Mouse (Mus musculus) hindbrain, postnatal 0 days (tissue): ENCODE data around the gene Tgm1. TPM values are rescaled to one million over a fixed set of nuclear protein-coding genes. Genes with fewer than 3 reads are reported as not detected.

Experiments
- ATAC-seq: fragments of 200-750 bp; cut with Nextera tagmentation; 2 replicates; pipeline ENCODE4 v1.8.0; 2017; ENCODE audit warnings: mild to moderate bottlenecking, moderate TSS enrichment, moderate library complexity
- DNase-seq: peaks from one replicate; pipeline ENCODE4 v3.0.0-alpha.2; 2015; ENCODE audit warnings: low spot score
- H3K27ac ChIP-seq: fragments of 300-500 bp; sonication (generic); 2 replicates; pipeline ENCODE4 v1.5.1; 2014; ENCODE audit warnings: mild to moderate bottlenecking
- H3K27me3 ChIP-seq: fragments of 300-500 bp; sonication (generic); 2 replicates; pipeline ENCODE4 v1.6.1; 2014; ENCODE audit warnings: low read length, mixed read lengths; ENCODE audit not compliant: insufficient read depth
- H3K36me3 ChIP-seq: fragments of 300-500 bp; sonication (generic); 2 replicates; pipeline ENCODE4 v1.6.1; 2014; ENCODE audit warnings: low read length, mixed read lengths; ENCODE audit not compliant: insufficient read depth
- H3K4me1 ChIP-seq: fragments of 300-500 bp; sonication (generic); 2 replicates; pipeline ENCODE4 v1.6.1; 2014; ENCODE audit warnings: antibody characterized with exemption, low read length, mixed read lengths; ENCODE audit not compliant: insufficient read depth
- H3K4me2 ChIP-seq: fragments of 300-500 bp; sonication (generic); 2 replicates; pipeline ENCODE4 v1.6.1; 2014; ENCODE audit warnings: low read depth, mild to moderate bottlenecking, low read length, moderate library complexity, mixed read lengths
- H3K4me3 ChIP-seq: fragments of 300-500 bp; sonication (generic); 2 replicates; pipeline ENCODE4 v1.5.1; 2014; ENCODE audit warnings: low read length
- H3K9ac ChIP-seq: fragments of 300-500 bp; sonication (generic); replicated peaks from 2 replicates; pipeline ENCODE4 v1.6.1; 2014; ENCODE audit warnings: mild to moderate bottlenecking, low read length, moderate library complexity, mixed read lengths
- H3K9me3 ChIP-seq: fragments of 300-500 bp; sonication (generic); 2 replicates; pipeline ENCODE4 v1.6.1; 2016; ENCODE audit warnings: low read length, mixed read lengths
- CTCF ChIP-seq: IDR thresholded peaks from 2 replicates; pipeline ENCODE4 v1.5.1; 2016; ENCODE audit warnings: antibody characterized with exemption, control low read depth, low read depth
- WGBS: fragments of 180-500 bp; shearing (Covaris S2); extraction: QIAGEN DNeasy Blood & Tissue Kit; methylation state at CpG from one replicate; pipeline ENCODE4 v1.1.7; 2014; 5-methylcytosine and 5-hydroxymethylcytosine counted together
- polyA plus RNA-seq: library from polyadenylated mRNA; unstranded; fragments of >200 nt; fragmentation: Nextera tagmentation; extraction: Ambion mirVana; gene quantifications from 2 replicates; pipeline ENCODE4 v1.2.1, GENCODE M21; 2015
- total RNA-seq: library from RNA; depleted of rRNA; stranded (reverse); fragments of >200 nt; gene quantifications from 2 replicates; pipeline ENCODE4 v1.2.3, GENCODE M21; 2014

Tgm1 gene
- total and polyA plus RNA-seq, 2 experiments from 2014 or later, result 0.10 to 0.16 TPM

DNA sequence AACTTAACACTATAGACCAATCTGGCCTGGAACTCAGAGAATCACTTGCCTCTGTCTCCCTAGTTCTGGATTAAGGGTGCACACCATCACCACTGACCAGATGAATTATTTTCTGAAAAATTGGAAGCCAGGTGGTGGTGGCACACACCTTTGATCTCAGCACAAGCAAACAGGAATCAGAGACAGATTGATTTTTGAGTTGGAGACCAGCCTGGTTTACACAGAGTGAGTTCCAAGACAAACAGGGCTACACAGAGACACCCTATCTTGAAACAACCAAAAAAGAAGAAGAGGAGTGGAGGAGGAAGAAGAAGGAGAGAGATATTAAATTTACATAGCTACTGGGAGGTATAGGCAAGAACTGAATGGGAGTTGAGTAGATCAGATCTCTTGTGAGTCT lies 12.5 kb upstream of the Tgm1 start:
- no peak overlapping the region for H3K4me2 ChIP-seq
- no peaks in the 10 kb centered on the region for H3K36me3 ChIP-seq
- no peak overlapping the region for H3K27ac ChIP-seq
- H3K4me3 ChIP-seq, result no peak overlapping the region
- peaks cover 10% of the 10 kb centered on the region for H3K4me1 ChIP-seq
- DNase-seq, result no peak
- no peak for TF ChIP-seq CTCF
- no peaks in the 10 kb centered on the region for H3K9me3 ChIP-seq
- no peaks in the 10 kb centered on the region for H3K27me3 ChIP-seq
- ATAC-seq, result no peak
- no peak overlapping the region for H3K9ac ChIP-seq

DNA sequence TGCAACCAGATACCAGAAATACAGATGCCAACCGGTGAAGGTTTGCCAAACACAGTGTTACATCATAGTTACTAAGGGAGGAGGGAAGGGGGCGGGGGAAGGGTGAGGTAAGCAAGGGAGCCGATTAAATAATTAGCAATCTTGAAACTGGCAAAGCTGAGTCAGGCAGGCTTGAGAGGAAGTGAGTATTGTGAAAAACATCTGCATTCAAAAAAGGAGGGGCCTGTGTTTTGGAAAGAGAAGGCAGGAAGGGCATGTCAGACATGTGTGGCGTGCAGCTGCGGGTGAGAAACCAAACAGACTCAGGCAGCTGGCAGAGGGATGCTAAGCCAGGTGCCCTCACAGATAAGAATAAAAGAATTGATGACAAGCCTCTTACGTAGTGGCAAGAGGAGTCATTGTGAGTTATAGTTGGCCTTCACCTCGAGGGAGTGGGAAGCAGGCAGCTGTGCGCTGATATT lies 10.7 kb upstream of the Tgm1 start:
- peaks cover 7% of the 10 kb centered on the region; the same call in 1 of the 2 replicates for H3K4me1 ChIP-seq
- no peaks in the 10 kb centered on the region for H3K9me3 ChIP-seq
- no peak for ATAC-seq
- no peak overlapping the region for H3K9ac ChIP-seq
- 70% methylated on average over 8 of the region's 8 CpGs for WGBS
- no peak overlapping the region for H3K4me2 ChIP-seq
- no peaks in the 10 kb centered on the region for H3K36me3 ChIP-seq
- no peak for TF ChIP-seq CTCF
- no peak for DNase-seq
- H3K4me3 ChIP-seq, result no peak overlapping the region
- H3K27me3 ChIP-seq, result no peaks in the 10 kb centered on the region
- no peak overlapping the region for H3K27ac ChIP-seq

DNA sequence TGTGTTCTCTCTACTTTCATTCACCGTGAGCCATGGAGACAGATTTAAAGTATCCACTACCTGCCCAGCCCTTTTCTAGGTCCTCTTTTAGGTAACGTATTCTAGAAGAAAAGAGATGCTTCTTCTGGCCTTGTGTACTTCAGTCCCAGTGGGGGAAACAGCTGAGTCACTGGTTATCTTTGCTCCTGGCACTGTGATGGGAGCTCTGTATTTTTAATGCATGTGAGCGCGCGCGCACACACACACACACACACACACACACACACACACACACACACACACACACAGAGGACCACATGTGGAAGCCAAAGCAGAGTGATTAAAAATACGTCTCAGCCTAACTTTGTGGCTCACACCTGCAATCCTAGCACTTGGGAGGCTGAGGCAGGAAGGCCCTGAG lies 9.7 kb upstream of the Tgm1 start:
- peaks cover 6% of the 10 kb centered on the region; the same call in 1 of the 2 replicates for H3K4me1 ChIP-seq
- H3K4me3 ChIP-seq, result no peak overlapping the region
- no peak for DNase-seq
- no peak overlapping the region for H3K27ac ChIP-seq
- 91% methylated on average over 7 of the region's 7 CpGs for WGBS
- no peak for ATAC-seq
- H3K9ac ChIP-seq, result no peak overlapping the region
- no peaks in the 10 kb centered on the region for H3K9me3 ChIP-seq
- no peaks in the 10 kb centered on the region for H3K27me3 ChIP-seq
- no peak overlapping the region for H3K4me2 ChIP-seq
- no peak for TF ChIP-seq CTCF
- 0 out of 2 replicates have a peak, but pooled peaks cover 1% of the 10 kb centered on the region for H3K36me3 ChIP-seq

DNA sequence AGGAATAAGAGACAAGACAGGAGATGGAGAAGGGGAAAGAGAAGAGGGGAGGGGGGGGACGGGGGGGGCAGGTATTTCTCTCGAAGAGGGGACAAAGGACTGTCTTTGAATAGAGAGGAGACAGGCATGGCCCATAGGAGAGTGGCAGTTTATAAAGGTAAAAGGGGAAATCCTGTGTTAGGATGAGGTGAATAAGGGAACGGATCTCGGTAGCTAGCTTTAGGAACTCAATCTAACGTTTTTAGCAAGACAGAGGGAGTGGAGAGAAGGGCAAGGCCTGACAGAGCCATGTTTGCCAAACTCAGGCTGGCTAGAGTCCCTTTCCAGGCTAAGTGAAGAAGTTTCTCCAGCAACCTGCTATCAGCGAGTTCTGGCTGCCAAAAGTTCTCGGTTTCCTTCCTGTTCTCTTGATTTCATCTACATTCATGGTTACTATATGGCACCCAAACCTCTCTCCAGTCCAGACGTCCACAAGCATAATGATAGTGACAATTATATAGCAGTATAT lies 8.8 kb upstream of the Tgm1 start:
- Histone ChIP-seq H3K9me3 (no peaks in the 10 kb centered on the region), H3K4me2 (peak overlapping the region; percentile 57; the same call in 1 of the 2 replicates), H3K27me3 (no peaks in the 10 kb centered on the region), H3K4me1 (0 out of 2 replicates have a peak, but pooled peaks cover 4% of the 10 kb centered on the region), H3K9ac (no peak overlapping the region), H3K4me3 (peak overlapping the region; percentile 60), H3K36me3 (0 out of 2 replicates have a peak, but pooled peaks cover 3% of the 10 kb centered on the region), H3K27ac (no peak overlapping the region)
- WGBS, result 45% methylated on average over 8 of the region's 8 CpGs
- DNase-seq, result no peak
- no peak for TF ChIP-seq CTCF
- peak; percentile 20 for ATAC-seq

DNA sequence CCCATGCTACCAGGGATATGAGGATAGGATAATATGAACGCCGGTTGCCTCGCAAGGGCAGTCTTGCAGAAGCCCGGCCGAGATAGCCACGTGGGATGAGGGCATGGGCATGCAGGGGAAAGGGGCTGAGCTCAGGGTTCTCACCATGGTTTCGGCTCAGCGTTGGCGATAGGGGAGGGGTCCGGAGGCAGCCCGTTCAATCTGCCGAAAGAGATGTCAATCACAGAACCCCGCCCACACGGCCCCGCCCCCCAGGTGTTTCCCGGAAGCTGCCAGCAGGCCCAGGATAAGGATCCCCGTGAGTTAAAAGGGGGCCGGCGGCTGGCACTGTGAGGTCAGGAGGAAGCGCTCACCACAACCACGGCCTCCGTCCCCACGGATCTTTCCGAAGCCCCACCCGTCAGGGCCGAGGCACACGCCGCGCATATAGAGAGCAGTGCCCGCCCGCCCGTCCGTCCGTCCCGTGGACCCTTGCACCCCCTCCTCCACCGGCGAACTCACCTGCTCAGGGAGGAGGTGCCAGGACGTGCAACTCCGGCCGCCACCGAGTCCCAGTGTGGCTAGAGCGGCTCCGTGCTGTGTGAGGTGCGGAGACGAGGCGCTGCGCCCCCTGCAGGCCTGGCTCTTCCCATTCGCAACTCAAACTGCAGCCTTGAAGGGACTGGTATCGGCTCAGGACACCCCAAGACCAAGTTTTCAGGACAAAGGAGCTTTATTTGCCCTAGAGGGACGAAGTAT lies 8.1 kb upstream of the Tgm1 start, which contains the start of gene Rabggta:
Gene Rabggta, minus strand, starts transcription at position 564 of the 738 bp plus-strand sequence.
- WGBS, result under 1% methylated on average over 50 of the region's 50 CpGs
- H3K27ac ChIP-seq, result peak within 1 kb of the TSS; percentile 75
- peak within 1 kb of the TSS; percentile 60 for H3K9ac ChIP-seq
- peak; percentile 97 for DNase-seq
- peak; percentile 99 for TF ChIP-seq CTCF
- 0 out of 2 replicates have a peak, but pooled peaks cover 4% of the 10 kb centered on the region for H3K4me1 ChIP-seq
- no peaks in the 10 kb centered on the region for H3K9me3 ChIP-seq
- H3K36me3 ChIP-seq, result 0 out of 2 replicates have a peak, but pooled peaks cover 3% of the 10 kb centered on the region
- peak within 1 kb of the TSS; percentile 60 for H3K4me3 ChIP-seq
- H3K27me3 ChIP-seq, result no peaks in the 10 kb centered on the region
- peak; percentile 97 for ATAC-seq
- peak within 1 kb of the TSS; percentile 57 for H3K4me2 ChIP-seq

DNA sequence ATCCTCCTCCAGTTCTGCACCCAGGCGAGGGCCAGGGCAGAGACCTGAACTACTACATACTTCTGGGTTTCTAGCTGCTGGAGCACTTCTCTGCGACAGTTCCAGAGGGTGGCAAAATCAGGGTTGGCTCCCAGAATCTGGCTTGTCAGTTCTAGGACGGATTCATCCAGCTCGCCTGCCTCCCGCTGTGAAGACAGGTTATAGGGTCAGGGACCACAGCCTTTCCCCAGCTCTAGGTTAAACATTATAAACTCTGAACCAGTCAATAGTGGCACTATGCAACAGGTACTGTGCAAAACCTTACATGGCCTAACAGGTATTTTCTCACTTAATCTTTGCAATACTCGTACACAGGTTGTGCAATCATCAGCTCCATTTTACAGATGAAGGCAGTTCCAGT lies 7.3 kb upstream of the Tgm1 start:
- H3K9me3 ChIP-seq, result no peaks in the 10 kb centered on the region
- no peak for DNase-seq
- H3K4me1 ChIP-seq, result 0 out of 2 replicates have a peak, but pooled peaks cover 4% of the 10 kb centered on the region
- peak overlapping the region; percentile 60 for H3K4me3 ChIP-seq
- H3K27me3 ChIP-seq, result no peaks in the 10 kb centered on the region
- TF ChIP-seq CTCF, result no peak
- 0 out of 2 replicates have a peak, but pooled peaks cover 3% of the 10 kb centered on the region for H3K36me3 ChIP-seq
- peak overlapping the region; percentile 60; the same call in 1 of the 2 replicates for H3K9ac ChIP-seq
- peak overlapping the region; percentile 57 for H3K4me2 ChIP-seq
- no peak for ATAC-seq
- WGBS, result 69% methylated on average over 6 of the region's 6 CpGs
- peak overlapping the region; percentile 75; the same call in 1 of the 2 replicates for H3K27ac ChIP-seq

DNA sequence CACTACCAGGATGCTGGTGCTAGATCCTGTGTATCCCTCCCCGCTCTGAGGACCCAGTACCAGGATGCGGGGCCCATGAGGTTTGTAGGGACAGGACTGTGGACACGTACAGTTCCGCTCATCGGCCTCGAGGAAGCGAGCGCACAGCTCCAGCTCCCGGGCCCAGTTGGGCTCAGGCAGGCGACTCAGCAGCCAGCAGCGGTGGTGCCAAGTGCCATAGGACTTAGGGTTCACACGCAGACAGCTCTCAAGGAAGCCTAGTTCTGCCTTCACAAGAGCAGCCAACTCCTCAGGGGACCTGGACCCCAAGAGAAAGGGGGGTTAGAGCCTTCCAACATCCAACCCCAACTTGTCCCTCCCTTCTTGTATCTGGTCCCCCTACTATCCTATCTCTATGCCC lies 6.9 kb upstream of the Tgm1 start:
- H3K4me3 ChIP-seq, result no peak overlapping the region
- ATAC-seq (no peak), DNase-seq (no peak)
- H3K4me1 ChIP-seq, result 0 out of 2 replicates have a peak, but pooled peaks cover 4% of the 10 kb centered on the region
- TF ChIP-seq CTCF, result no peak
- H3K27me3 ChIP-seq, result no peaks in the 10 kb centered on the region
- no peak overlapping the region for H3K9ac ChIP-seq
- 93% methylated on average over 12 of the region's 12 CpGs for WGBS
- H3K36me3 ChIP-seq, result 0 out of 2 replicates have a peak, but pooled peaks cover 3% of the 10 kb centered on the region
- H3K9me3 ChIP-seq, result no peaks in the 10 kb centered on the region
- no peak overlapping the region for H3K27ac ChIP-seq
- no peak overlapping the region for H3K4me2 ChIP-seq
